Comparison of ENCODE assay signal across 8 mouse cellular contexts in genomic region chr2:156313153-156313552, GRCm38 (mm10). TPM values are rescaled to one million over a fixed set of nuclear protein-coding genes. Genes with fewer than 3 reads are reported as not detected.
A peak's percentile ranks its signal among the peaks of the same experiment; 100 is the strongest.
DNase-seq lines count a peak whose midpoint lies in the region; ATAC-seq and TF ChIP-seq lines count a peak whose summit lies in the region.

No protein-coding gene starts in this region.

- peak overlapping the region; percentile 88 for H3K4me2 ChIP-seq in limb, embryonic 13.5 days (replicated peaks)
- peak overlapping the region; percentile 80 for H3K4me2 ChIP-seq in stomach, postnatal 0 days (replicated peaks; ENCODE audit: low read depth)

- H3K4me1 ChIP-seq in limb, embryonic 13.5 days, result peaks cover 12% of the 10 kb centered on the region
- 0 out of 2 replicates have a peak, but pooled peaks cover 3% of the 10 kb centered on the region for H3K4me1 ChIP-seq in stomach, postnatal 0 days (replicated peaks; ENCODE audit: control insufficient read depth, insufficient read depth)

- ATAC-seq in limb, embryonic 13.5 days (ENCODE audit: low FRiP score, low read depth), result no peak
- no peak for ATAC-seq in stomach, postnatal 0 days (ENCODE audit: low FRiP score, low TSS enrichment)

- peak; percentile 42 for TF ChIP-seq CTCF in stomach, postnatal 0 days (IDR thresholded peaks at IDR 0.05; ENCODE audit: low read depth)

- TF ChIP-seq EP300 in stomach, postnatal 0 days (optimal IDR thresholded peaks at IDR 0.05), result no peak

- H3K9ac ChIP-seq in limb, embryonic 13.5 days, result peak overlapping the region; percentile 85; the same call in 1 of the 2 replicates
- H3K9ac ChIP-seq in stomach, postnatal 0 days (ENCODE audit: low read length), result peak overlapping the region; percentile 96; the same call in 1 of the 2 replicates

- no peaks in the 10 kb centered on the region for H3K27me3 ChIP-seq in limb, embryonic 13.5 days
- H3K27me3 ChIP-seq in stomach, postnatal 0 days (ENCODE audit: control insufficient read depth, insufficient read depth, low read length), result no peaks in the 10 kb centered on the region

- DNase-seq in embryo, embryonic 10.5 days (ENCODE audit: low spot score), result peak; percentile 27
- no peak for DNase-seq in embryo, embryonic 11 days
- DNase-seq in thymus, postnatal 25 days, result peak; percentile 5
- no peak for DNase-seq in thymus, postnatal 36 days
- DNase-seq in stomach, postnatal 0 days (ENCODE audit: low spot score), result no peak
- DNase-seq in urinary bladder, adult 18-20 months (ENCODE audit: low spot score in 2 of 2), result no peak
- DNase-seq in layer of hippocampus, adult 9-10 months (ENCODE audit: low spot score), result no peak

- H3K4me3 ChIP-seq in limb, embryonic 13.5 days, result peak overlapping the region; percentile 66
- H3K4me3 ChIP-seq in stomach, postnatal 0 days (ENCODE audit: low read depth, low read length), result peak overlapping the region; percentile 95

- H3K9me3 ChIP-seq in limb, embryonic 13.5 days, result no peaks in the 10 kb centered on the region
- no peaks in the 10 kb centered on the region for H3K9me3 ChIP-seq in stomach, postnatal 0 days (ENCODE audit: control insufficient read depth, low read length)

- H3K27ac ChIP-seq in limb, embryonic 13.5 days, result no peak overlapping the region; the same call in 1 of the 2 replicates
- no peak overlapping the region for H3K27ac ChIP-seq in stomach, postnatal 0 days (replicated peaks)

- WGBS in limb, embryonic 13.5 days, result 60% methylated on average over 3 of the region's 3 CpGs
- WGBS in stomach, postnatal 0 days, result 39% methylated on average over 3 of the region's 3 CpGs

- H3K36me3 ChIP-seq in limb, embryonic 13.5 days, result peaks cover 19% of the 10 kb centered on the region
- no peaks in the 10 kb centered on the region for H3K36me3 ChIP-seq in stomach, postnatal 0 days (ENCODE audit: control insufficient read depth, insufficient read depth, low read length)

RNA-seq across cellular contexts. Expression of gene Scand1, which starts 0.6 kb away (rescaled TPM):
- polyA plus RNA-seq in limb, embryonic 13.5 days (2015; fragmentation: Nextera tagmentation; extraction: Ambion mirVana), result 69.6 and 70.4 TPM in 2 replicates
- polyA plus RNA-seq in stomach, postnatal 0 days (2015; fragmentation: Nextera tagmentation; extraction: Ambion mirVana), result 116 TPM in 2 replicates

RNA-seq across cellular contexts. Expression of gene Cnbd2, which starts 1.1 kb away (rescaled TPM):
- polyA plus RNA-seq in limb, embryonic 13.5 days (2015; fragmentation: Nextera tagmentation; extraction: Ambion mirVana), result 3.9 and 4.4 TPM in 2 replicates
- polyA plus RNA-seq in stomach, postnatal 0 days (2015; fragmentation: Nextera tagmentation; extraction: Ambion mirVana), result 6.1 and 6.3 TPM in 2 replicates

Comparison
In these comparisons a context has a peak if more than half of its experiments do, and no peak if none do; other contexts are left out.
1. DNase-seq: peak in embryo, embryonic 10.5 days (single experiment) and thymus, postnatal 25 days (single experiment); none in embryo, embryonic 11 days (single experiment), thymus, postnatal 36 days (0 of 2), stomach, postnatal 0 days (single experiment), urinary bladder, adult 18-20 months (0 of 2) and layer of hippocampus, adult 9-10 months (single experiment).